Mouse (Mus musculus) CH12.LX (cell line): ENCODE data around the gene Rai14. TPM values are rescaled to one million over a fixed set of nuclear protein-coding genes. Genes with fewer than 3 reads are reported as not detected.
A peak's percentile ranks its signal among the peaks of the same experiment; 100 is the strongest.

Experiments
- DNase-seq: peaks from one replicate; pipeline ENCODE4 v3.0.0-alpha.2; 2013; ENCODE audit errors: extremely low read depth
- H3K27ac ChIP-seq: 2 replicates; pipeline ENCODE4 v1.5.1; 2012; ENCODE audit warnings: low read depth, mild to moderate bottlenecking, control low read depth, moderate library complexity; ENCODE audit not compliant: insufficient read depth
- H3K27me3 ChIP-seq: replicated peaks from 2 replicates; pipeline ENCODE3; 2012; ENCODE audit warnings: inconsistent platforms
- H3K36me3 ChIP-seq, 2 experiments: replicated peaks in 1 of 2; 2 replicates each; pipeline versions ENCODE3 to v1.6.1; 2012; ENCODE audit warnings: inconsistent platforms in 1 of 2, low read length in 1 of 2, mild to moderate bottlenecking in 1 of 2, mixed read lengths in 1 of 2, moderate library complexity in 1 of 2; ENCODE audit not compliant: control insufficient read depth in 1 of 2, insufficient read depth in 1 of 2
- H3K4me1 ChIP-seq, 2 experiments: 2 replicates each; pipeline ENCODE4 v1.6.1; 2012; ENCODE audit warnings: inconsistent platforms in 1 of 2, moderate library complexity in 1 of 2; ENCODE audit not compliant: insufficient read depth in 2 of 2, control insufficient read depth in 1 of 2
- H3K4me2 ChIP-seq: 2 replicates; pipeline ENCODE4 v1.6.1; 2012; ENCODE audit warnings: low read depth, mild to moderate bottlenecking, control low read depth; ENCODE audit not compliant: poor library complexity, insufficient read depth, severe bottlenecking
- H3K4me3 ChIP-seq, 3 experiments: fragments of 150-350 bp in 1 of 3; sonication (generic) in 1 of 3; replicated peaks in 1 of 3; 2 replicates each; pipeline versions ENCODE3 to v1.5.1; 2011 to 2012; ENCODE audit warnings: low read depth in 2 of 3, low read length in 2 of 3, mild to moderate bottlenecking in 2 of 3, moderate library complexity in 2 of 3, control low read depth in 1 of 3, improper control_type of control experiment in 1 of 3, inconsistent platforms in 1 of 3, mixed read lengths in 1 of 3; ENCODE audit not compliant: poor library complexity in 1 of 3
- H3K79me2 ChIP-seq: replicated peaks from 2 replicates; pipeline ENCODE4 v1.6.1; 2012; ENCODE audit warnings: mild to moderate bottlenecking, moderate library complexity; ENCODE audit not compliant: control insufficient read depth, poor library complexity, insufficient read depth, severe bottlenecking; ENCODE audit errors: extremely low read depth
- H3K9ac ChIP-seq: 2 replicates; pipeline ENCODE4 v1.6.1; 2012; ENCODE audit warnings: low read depth, mild to moderate bottlenecking, control low read depth, moderate library complexity; ENCODE audit not compliant: insufficient read depth
- H3K9me3 ChIP-seq: replicated peaks from 2 replicates; pipeline ENCODE3; 2012; ENCODE audit warnings: low read length, inconsistent platforms, mixed read lengths
- CTCF ChIP-seq, 2 experiments: IDR thresholded peaks in 1 of 2; conservative IDR thresholded peaks in 1 of 2; 2 replicates each; pipeline ENCODE4 v1.5.1; 2011 to 2012; ENCODE audit warnings: low read depth in 2 of 2, low read length in 2 of 2, improper control_type of control experiment in 1 of 2, inconsistent platforms in 1 of 2, mild to moderate bottlenecking in 1 of 2, moderate library complexity in 1 of 2
- ELF1 ChIP-seq: IDR thresholded peaks from 2 replicates; pipeline ENCODE4 v1.6.1; 2014; ENCODE audit warnings: low read depth, mild to moderate bottlenecking, inconsistent platforms, low read length, improper control_type of control experiment
- EP300 ChIP-seq: IDR thresholded peaks from 2 replicates; pipeline ENCODE4 v1.6.1; 2011; ENCODE audit warnings: low read length, improper control_type of control experiment
- GABPA ChIP-seq: IDR thresholded peaks from 2 replicates; pipeline ENCODE4 v1.6.1; 2012; ENCODE audit warnings: low read depth, low read length, improper control_type of control experiment, inconsistent platforms; ENCODE audit not compliant: insufficient replicate concordance
- JUN ChIP-seq: IDR thresholded peaks from 2 replicates; pipeline ENCODE4 v1.6.1; 2011; ENCODE audit warnings: low read depth, mild to moderate bottlenecking, low read length, improper control_type of control experiment, moderate library complexity; ENCODE audit not compliant: insufficient read depth
- MAX ChIP-seq: IDR thresholded peaks from 2 replicates; pipeline ENCODE4 v1.6.1; 2011; ENCODE audit warnings: low read length, improper control_type of control experiment
- MAZ ChIP-seq: IDR thresholded peaks from 2 replicates; pipeline ENCODE4 v1.6.1; 2012; ENCODE audit warnings: low read depth, mild to moderate bottlenecking, inconsistent platforms, low read length, improper control_type of control experiment, moderate library complexity
- NRF1 ChIP-seq: IDR thresholded peaks from 2 replicates; pipeline ENCODE4 v1.6.1; 2014; ENCODE audit warnings: low read depth, mild to moderate bottlenecking, inconsistent platforms, low read length, improper control_type of control experiment, moderate library complexity
- PAX5 ChIP-seq: IDR thresholded peaks from 2 replicates; pipeline ENCODE4 v1.6.1; 2012; ENCODE audit warnings: low read length, inconsistent platforms, mixed read lengths
- POLR2A ChIP-seq: IDR thresholded peaks from 2 replicates; pipeline ENCODE4 v1.6.1; 2011; ENCODE audit warnings: low read depth, mild to moderate bottlenecking, improper control_type of control experiment, low read length
- SIN3A ChIP-seq: IDR thresholded peaks from 2 replicates; pipeline ENCODE4 v1.6.1; 2012; ENCODE audit warnings: low read length, improper control_type of control experiment, inconsistent platforms
- SMC3 ChIP-seq: IDR thresholded peaks from 2 replicates; pipeline ENCODE4 v1.6.1; 2011; ENCODE audit warnings: low read depth, low read length, improper control_type of control experiment
- UBTF ChIP-seq: IDR thresholded peaks from 2 replicates; pipeline ENCODE4 v1.6.1; 2012; ENCODE audit warnings: low read depth, mild to moderate bottlenecking, inconsistent platforms, low read length, improper control_type of control experiment, moderate library complexity
- USF2 ChIP-seq: conservative IDR thresholded peaks from 2 replicates; pipeline ENCODE4 v1.6.1; 2011; ENCODE audit warnings: low read depth, low read length, improper control_type of control experiment
- ZC3H11A ChIP-seq: IDR thresholded peaks from 2 replicates; pipeline ENCODE4 v1.6.1; 2012; ENCODE audit warnings: low read depth, mild to moderate bottlenecking, inconsistent platforms, low read length, improper control_type of control experiment
- ZKSCAN1 ChIP-seq: IDR thresholded peaks from 2 replicates; pipeline ENCODE4 v1.6.1; 2012; ENCODE audit warnings: low read depth, inconsistent platforms, low read length, improper control_type of control experiment, borderline replicate concordance
- dilution Hi-C: fragments of 300-500 bp; cut with MboI; formaldehyde crosslinking; loops from 2 replicates; pipeline ENCODE4 v1.14.3; 2020; ENCODE audit warnings: low sequenced_read_pairs; ENCODE audit not compliant: extremely low pct_unique_long_range_greater_than_20kb, extremely low pct_ligation_motif_present
- in situ Hi-C: fragments of 300-500 bp; cut with MboI; formaldehyde crosslinking; loops from 3 replicates; pipeline ENCODE4 v1.14.3; 2019; ENCODE audit warnings: low sequenced_read_pairs, low pct_ligation_motif_present, low pct_unique_long_range_greater_than_20kb, mixed read lengths
- polyA plus RNA-seq: library from polyadenylated mRNA; unstranded; fragments of >175 nt; gene quantifications from 2 replicates; pipeline ENCODE4 v1.2.1, GENCODE M21; 2012; ENCODE audit warnings: low read depth; ENCODE audit not compliant: insufficient read length
- total RNA-seq, 2 experiments: library from RNA; depleted of rRNA; stranded (reverse); fragments of 300-350 nt in 1 of 2; fragments of >200 nt in 1 of 2; gene quantifications; 2 replicates each; pipeline ENCODE4 v1.2.3; 2012 to 2014

Rai14 gene
- total and polyA plus RNA-seq, 3 experiments: 7.5 to 14.1 (median 9.6) TPM

DNA sequence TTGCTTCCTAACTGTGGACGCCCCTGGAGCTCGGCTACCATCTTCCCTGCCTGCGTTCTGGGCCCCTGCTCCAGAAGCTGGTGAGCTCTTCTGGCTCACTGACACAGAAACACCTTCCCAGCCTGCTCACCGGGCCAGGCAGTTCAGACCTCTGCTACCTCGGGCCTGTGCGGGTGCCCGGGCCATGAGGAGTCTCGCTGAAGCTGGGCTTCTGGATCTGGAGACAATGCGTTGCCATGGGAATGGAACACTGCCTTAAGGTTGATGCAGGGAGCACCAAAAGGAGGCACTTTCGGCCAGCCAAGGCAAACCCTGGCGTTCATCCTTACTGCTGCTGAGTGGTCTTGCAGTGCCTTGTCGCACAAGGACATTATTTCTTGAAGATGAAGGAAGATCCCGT is 156.0 kb downstream of the Rai14 start, which contains the start of gene Ttc23l:
Gene Ttc23l (minus strand): TSS at position 204 of the 400 bp plus-strand sequence.
- no peak for DNase-seq
- Histone ChIP-seq H3K4me2 (no peak within 1 kb of the TSS), H3K36me3 (no peaks in the 10 kb centered on the region), H3K27ac (no peak within 1 kb of the TSS), H3K27me3 (no peaks in the 10 kb centered on the region), H3K79me2 (no peaks in the 10 kb centered on the region), H3K4me3 (no peak within 1 kb of the TSS), H3K9ac (no peak within 1 kb of the TSS), H3K4me1 (no peaks in the 10 kb centered on the region), H3K9me3 (no peaks in the 10 kb centered on the region)
- dilution Hi-C loops (no loop called here), in situ Hi-C loops (no loop called here)
- TF ChIP-seq UBTF (no peak), GABPA (no peak), ZKSCAN1 (no peak), JUN (no peak), SIN3A (no peak), NRF1 (no peak), PAX5 (no peak), ELF1 (no peak)

DNA sequence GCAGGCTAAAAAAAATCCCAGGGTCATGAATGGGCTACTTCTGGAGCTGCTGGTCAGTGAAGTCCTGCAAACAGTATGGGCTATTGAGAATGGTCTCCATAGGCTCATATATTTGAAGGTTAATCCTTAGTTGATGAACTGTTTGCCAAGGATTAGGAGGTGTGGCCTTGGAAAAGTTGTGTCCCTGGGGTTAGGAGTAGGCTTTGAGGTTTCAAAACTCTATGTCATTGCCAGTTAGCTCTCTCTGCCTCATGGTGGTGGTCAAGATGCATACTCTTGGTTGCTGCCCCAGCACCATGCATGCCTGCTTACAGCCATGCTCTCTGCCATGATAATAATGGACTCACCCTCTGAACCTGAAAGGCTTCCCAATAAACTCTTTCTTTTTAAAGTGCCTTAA is 160.1 kb downstream of the Rai14 start:
- H3K79me2 ChIP-seq: no peaks in the 10 kb centered on the region
- no peaks in the 10 kb centered on the region for H3K36me3 ChIP-seq
- in situ Hi-C loops (no loop called here), dilution Hi-C loops (no loop called here)
- DNase-seq: no peak
- H3K27ac ChIP-seq: no peak overlapping the region
- no peak overlapping the region for H3K4me2 ChIP-seq
- no peaks in the 10 kb centered on the region for H3K9me3 ChIP-seq
- TF ChIP-seq CTCF (conservative IDR thresholded peaks at IDR 0.05 in 1 of 2, IDR thresholded peaks at IDR 0.05 in 1 of 2; ENCODE audit: low read depth in 2 of 2, low read length in 2 of 2) (peak in 1 of 2 experiments; percentile 7; a peak in 1 of 4 replicates), MAX (no peak), ZC3H11A (no peak), USF2 (no peak)
- no peak overlapping the region for H3K9ac ChIP-seq
- H3K4me1 ChIP-seq: no peaks in the 10 kb centered on the region
- H3K4me3 ChIP-seq: no peak overlapping the region
- H3K27me3 ChIP-seq: no peaks in the 10 kb centered on the region

DNA sequence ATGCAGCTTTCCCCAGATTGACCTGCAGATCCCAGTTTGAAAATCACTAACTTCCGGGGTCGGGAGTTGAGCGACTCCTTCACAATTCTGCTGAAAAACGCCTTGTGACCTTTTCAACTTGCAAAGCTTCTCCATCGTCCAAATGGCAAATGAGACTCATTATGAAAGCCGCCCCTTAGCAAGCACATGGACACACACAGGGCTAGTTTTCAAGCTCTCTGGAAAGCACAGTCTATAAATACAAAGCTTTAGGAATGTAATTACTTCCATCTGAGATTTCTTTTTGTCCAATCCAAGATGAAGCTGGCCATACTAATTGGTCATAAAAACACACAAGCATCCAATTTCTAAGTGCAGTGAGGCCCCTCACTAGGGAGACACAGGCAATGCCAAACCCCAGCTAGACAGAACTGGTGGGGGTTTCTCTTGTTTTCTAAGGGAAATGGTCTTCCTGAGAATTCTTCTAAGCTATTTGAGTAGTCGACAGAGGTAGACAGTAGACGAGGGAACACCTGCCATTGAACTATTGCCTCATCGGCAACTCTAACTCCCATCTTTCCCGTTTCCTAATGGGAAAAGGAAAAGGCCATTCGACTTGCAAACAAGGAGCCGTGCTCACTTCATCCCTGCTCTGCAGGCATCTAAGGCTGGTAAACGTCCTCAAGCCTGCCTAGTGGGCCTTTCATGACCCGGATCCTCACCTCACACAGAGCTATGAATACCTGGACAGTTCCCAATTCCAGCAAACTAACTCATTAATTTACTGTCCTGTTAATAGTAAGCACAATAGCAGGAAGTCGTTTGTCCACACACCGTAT is 173.9 kb downstream of the Rai14 start:
- Histone ChIP-seq H3K4me3 (no peak overlapping the region), H3K79me2 (no peaks in the 10 kb centered on the region), H3K9me3 (no peaks in the 10 kb centered on the region), H3K27ac (no peak overlapping the region), H3K9ac (no peak overlapping the region), H3K27me3 (no peaks in the 10 kb centered on the region), H3K4me1 (peaks cover 14 to 44% of the 10 kb centered on the region in 2 experiments; a peak in 3 of 4 replicates), H3K4me2 (no peak overlapping the region), H3K36me3 (no peaks in the 10 kb centered on the region)
- TF ChIP-seq NRF1 (no peak), ZC3H11A (no peak), MAZ (no peak), SIN3A (no peak), PAX5 (no peak), POLR2A (no peak), EP300 (no peak), SMC3 (no peak)
- no peak for DNase-seq
- dilution Hi-C loops (no loop called here), in situ Hi-C loops (no loop called here)
